Comparison of ENCODE assay signal across 8 mouse cellular contexts in the genomic region with DNA sequence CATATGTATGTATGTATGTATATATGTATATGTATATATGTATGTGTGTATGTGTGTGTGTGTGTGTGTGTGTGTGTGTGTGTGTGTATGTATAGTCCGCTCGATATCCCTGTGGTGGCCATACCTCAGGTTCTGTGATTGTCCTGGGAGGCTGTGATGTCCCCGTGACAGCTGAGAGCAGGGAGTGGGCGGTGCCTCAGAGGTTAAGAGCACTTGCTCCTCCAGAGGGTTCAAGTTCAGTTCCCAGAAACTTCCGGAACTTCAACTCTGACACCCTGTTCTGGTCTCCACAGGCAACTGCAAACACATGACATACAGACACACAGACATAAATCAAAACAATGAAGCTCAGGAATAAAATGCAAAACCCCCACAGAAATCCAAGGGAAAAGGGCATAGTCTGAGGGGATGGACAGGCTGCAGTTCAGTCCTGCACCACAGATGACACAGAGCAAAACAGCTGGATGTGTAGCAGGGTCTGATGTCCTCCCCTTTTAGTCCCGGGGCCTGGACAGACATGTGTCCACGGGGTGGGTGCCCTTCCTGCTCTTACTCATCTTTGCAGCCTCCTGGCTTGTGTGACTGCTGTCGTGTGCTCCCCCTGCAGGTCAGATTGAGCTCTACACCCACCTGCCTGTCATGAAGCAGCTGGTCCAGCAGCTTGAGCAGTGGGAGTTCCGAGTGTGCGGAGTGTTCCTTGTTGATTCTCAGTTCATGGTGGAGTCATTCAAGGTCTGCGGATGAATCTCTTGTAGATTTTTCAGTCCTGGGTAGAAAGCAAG. TPM values are rescaled to one million over a fixed set of nuclear protein-coding genes. Genes with fewer than 3 reads are reported as not detected.
DNase-seq lines count a peak whose midpoint lies in the region; ATAC-seq and TF ChIP-seq lines count a peak whose summit lies in the region.

No protein-coding gene starts in this region.

- DNase-seq in heart, postnatal 36 days, result peak; percentile 71 to 73
- peak; percentile 83 to 93 for DNase-seq in layer of hippocampus, adult 18-20 months (ENCODE audit: low spot score in 2 of 2)
- peak; percentile 64 for DNase-seq in lung, adult 2 months
- DNase-seq in thymus, adult 18-20 months, result peak; percentile 52 to 54

- 44% methylated on average over 11 of the region's 11 CpGs for WGBS in lung, adult 2 months
- 56% methylated on average over 11 of the region's 11 CpGs for WGBS in neural tube, embryonic 15.5 days

- intact Hi-C loops in heart, postnatal 36 days (cut with DNase I), result no loop called here

- no peaks in the 10 kb centered on the region for H3K9me3 ChIP-seq in E14TG2a.4 (ENCODE audit: low read length)
- no peaks in the 10 kb centered on the region for H3K9me3 ChIP-seq in neural tube, embryonic 15.5 days (replicated peaks)

- ATAC-seq in erythroblast, adult 5-6 weeks (replicated peaks; ENCODE audit: low FRiP score, poor library complexity, severe bottlenecking), result peak; percentile 94
- peak; percentile 55; the same call in 1 of the 2 replicates for ATAC-seq in neural tube, embryonic 15.5 days (ENCODE audit: low FRiP score)

- no peak overlapping the region for H3K4me3 ChIP-seq in E14TG2a.4 (replicated peaks; ENCODE audit: low read length)
- no peak overlapping the region for H3K4me3 ChIP-seq in bone marrow macrophage, adult 2 months (ENCODE audit: insufficient read depth, low read length)
- no peak overlapping the region for H3K4me3 ChIP-seq in lung, adult 2 months (replicated peaks; ENCODE audit: extremely low read depth, low read depth, low read length)
- no peak overlapping the region for H3K4me3 ChIP-seq in neural tube, embryonic 15.5 days (replicated peaks)

- no peaks in the 10 kb centered on the region for H3K27me3 ChIP-seq in E14TG2a.4 (ENCODE audit: insufficient read depth, low read length)
- H3K27me3 ChIP-seq in neural tube, embryonic 15.5 days (replicated peaks), result no peaks in the 10 kb centered on the region

- no peak overlapping the region for H3K4me2 ChIP-seq in neural tube, embryonic 15.5 days

- H3K9ac ChIP-seq in neural tube, embryonic 15.5 days (replicated peaks), result no peak overlapping the region

- H3K4me1 ChIP-seq in E14TG2a.4 (replicated peaks; ENCODE audit: low read depth, low read length), result peaks cover 49% of the 10 kb centered on the region
- H3K4me1 ChIP-seq in bone marrow macrophage, adult 2 months (ENCODE audit: control insufficient read depth, insufficient read depth, low read length), result no peaks in the 10 kb centered on the region
- H3K4me1 ChIP-seq in lung, adult 2 months (ENCODE audit: control insufficient read depth, insufficient read depth, low read length), result no peaks in the 10 kb centered on the region
- H3K4me1 ChIP-seq in neural tube, embryonic 15.5 days, result no peaks in the 10 kb centered on the region; the same call in 1 of the 2 replicates

- peak; percentile 89 for TF ChIP-seq CTCF in E14TG2a.4 (conservative IDR thresholded peaks at IDR 0.05; ENCODE audit: low read length)
- TF ChIP-seq CTCF in bone marrow macrophage, adult 2 months (IDR thresholded peaks at IDR 0.05; ENCODE audit: low read depth, low read length), result peak; percentile 56
- TF ChIP-seq CTCF in lung, adult 2 months (IDR thresholded peaks at IDR 0.05; ENCODE audit: insufficient read depth, low read length), result peak; percentile 96

- peaks cover 73% of the 10 kb centered on the region for H3K36me3 ChIP-seq in E14TG2a.4 (ENCODE audit: insufficient read depth, low read length)
- peaks cover 41% of the 10 kb centered on the region for H3K36me3 ChIP-seq in neural tube, embryonic 15.5 days

- no peak for TF ChIP-seq POLR2A in bone marrow macrophage, adult 2 months (IDR thresholded peaks at IDR 0.05; ENCODE audit: borderline replicate concordance, low read depth, low read length)
- TF ChIP-seq POLR2A in lung, adult 2 months (IDR thresholded peaks at IDR 0.05; ENCODE audit: borderline replicate concordance, extremely low read depth, low read depth, low read length), result no peak

- H3K27ac ChIP-seq in bone marrow macrophage, adult 2 months (ENCODE audit: insufficient read depth, low read depth, low read length), result no peak overlapping the region
- H3K27ac ChIP-seq in neural tube, embryonic 15.5 days (replicated peaks), result no peak overlapping the region

RNA-seq across cellular contexts. Expression of gene Fam216a, which starts 7.4 kb away (rescaled TPM):
- polyA plus RNA-seq in bone marrow macrophage, adult 2 months (2012; ENCODE audit: insufficient read depth, insufficient read length, missing spikeins), result 8.3 and 11.5 TPM in 2 replicates
- total RNA-seq in erythroblast, adult 5-6 weeks (2015; ENCODE audit: low replicate concordance), result 6.5 and 9.0 TPM in 2 replicates
- 5.9 and 6.4 TPM in 2 replicates for total RNA-seq in erythroblast, adult 5-6 weeks (2017; ENCODE audit: low replicate concordance)
- 10 to 100 TPM; 11.7 to 14.7 TPM for total RNA-seq in heart, postnatal 36 days (2021)
- 10 to 100 TPM; 74.6 to 84.3 TPM for total RNA-seq in layer of hippocampus, adult 18-20 months (2021)
- polyA plus RNA-seq in lung, adult 2 months (2012; rRNA removed), result 18.9 and 22.5 TPM in 2 replicates
- 133 and 152 TPM in 2 replicates for polyA plus RNA-seq in neural tube, embryonic 15.5 days (2015; fragmentation: Nextera tagmentation; extraction: Ambion mirVana)

RNA-seq across cellular contexts. Expression of gene Gpn3, which starts 7.9 kb away (rescaled TPM):
- 16.9 and 19.7 TPM in 2 replicates for polyA plus RNA-seq in bone marrow macrophage, adult 2 months (2012; ENCODE audit: insufficient read depth, insufficient read length, missing spikeins)
- 21.1 and 35.9 TPM in 2 replicates for total RNA-seq in erythroblast, adult 5-6 weeks (2015; ENCODE audit: low replicate concordance)
- 25.0 and 53.7 TPM in 2 replicates for total RNA-seq in erythroblast, adult 5-6 weeks (2017; ENCODE audit: low replicate concordance)
- 10 to 100 TPM; 26.6 to 30.6 TPM for total RNA-seq in heart, postnatal 36 days (2021)
- total RNA-seq in layer of hippocampus, adult 18-20 months (2021), result 10 to 100 TPM; 26.1 to 30.9 TPM
- polyA plus RNA-seq in lung, adult 2 months (2012; rRNA removed), result 42.4 and 57.6 TPM in 2 replicates
- 45.7 and 51.5 TPM in 2 replicates for polyA plus RNA-seq in neural tube, embryonic 15.5 days (2015; fragmentation: Nextera tagmentation; extraction: Ambion mirVana)

RNA-seq across cellular contexts. Expression of gene Arpc3, which starts 12.1 kb away (rescaled TPM):
- polyA plus RNA-seq in bone marrow macrophage, adult 2 months (2012; ENCODE audit: insufficient read depth, insufficient read length, missing spikeins), result 741 and 780 TPM in 2 replicates
- 98.4 and 108 TPM in 2 replicates for total RNA-seq in erythroblast, adult 5-6 weeks (2015; ENCODE audit: low replicate concordance)
- total RNA-seq in erythroblast, adult 5-6 weeks (2017; ENCODE audit: low replicate concordance), result 220 and 303 TPM in 2 replicates
- total RNA-seq in heart, postnatal 36 days (2021), result 100 to 1,000 TPM in 1 of 2 experiments, 10 to 100 TPM in 1; 99.6 to 103 TPM
- 100 to 1,000 TPM; 255 to 271 TPM for total RNA-seq in layer of hippocampus, adult 18-20 months (2021)
- polyA plus RNA-seq in lung, adult 2 months (2012; rRNA removed), result 114 and 144 TPM in 2 replicates
- 163 and 167 TPM in 2 replicates for polyA plus RNA-seq in neural tube, embryonic 15.5 days (2015; fragmentation: Nextera tagmentation; extraction: Ambion mirVana)

RNA-seq across cellular contexts. Expression of gene Vps29, which starts 25.4 kb away (rescaled TPM):
- polyA plus RNA-seq in bone marrow macrophage, adult 2 months (2012; ENCODE audit: insufficient read depth, insufficient read length, missing spikeins), result 123 and 134 TPM in 2 replicates
- total RNA-seq in erythroblast, adult 5-6 weeks (2015; ENCODE audit: low replicate concordance), result 43.9 and 44.2 TPM in 2 replicates
- total RNA-seq in erythroblast, adult 5-6 weeks (2017; ENCODE audit: low replicate concordance), result 19.8 and 23.4 TPM in 2 replicates
- 10 to 100 TPM; 94.4 to 97.5 TPM for total RNA-seq in heart, postnatal 36 days (2021)
- total RNA-seq in layer of hippocampus, adult 18-20 months (2021), result 100 to 1,000 TPM; 163 to 183 TPM
- polyA plus RNA-seq in lung, adult 2 months (2012; rRNA removed), result 29.8 and 58.1 TPM in 2 replicates
- polyA plus RNA-seq in neural tube, embryonic 15.5 days (2015; fragmentation: Nextera tagmentation; extraction: Ambion mirVana), result 309 and 343 TPM in 2 replicates

RNA-seq across cellular contexts. Expression of gene Rad9b, which starts 25.5 kb away (rescaled TPM):
- polyA plus RNA-seq in bone marrow macrophage, adult 2 months (2012; ENCODE audit: insufficient read depth, insufficient read length, missing spikeins), result 1.9 and 2.6 TPM in 2 replicates
- total RNA-seq in erythroblast, adult 5-6 weeks (2015; ENCODE audit: low replicate concordance), result 1.5 TPM in 1 of 2 replicates, not detected in the other
- total RNA-seq in erythroblast, adult 5-6 weeks (2017; ENCODE audit: low replicate concordance), result 0.56 TPM in 1 of 2 replicates, not detected in the other
- total RNA-seq in heart, postnatal 36 days (2021), result under 1 TPM; 0.57 to 0.94 TPM
- total RNA-seq in layer of hippocampus, adult 18-20 months (2021), result 1 to 10 TPM; 3.7 to 3.9 TPM
- 2.6 and 2.9 TPM in 2 replicates for polyA plus RNA-seq in lung, adult 2 months (2012; rRNA removed)
- polyA plus RNA-seq in neural tube, embryonic 15.5 days (2015; fragmentation: Nextera tagmentation; extraction: Ambion mirVana), result 19.1 and 22.1 TPM in 2 replicates

Comparison
In these comparisons a context has a peak if more than half of its experiments do, and no peak if none do; other contexts are left out.
1. RNA of gene Fam216a, which starts 7.4 kb away (total RNA-seq): 74.6 to 84.3 TPM in layer of hippocampus, adult 18-20 months; 11.7 to 14.7 TPM in heart, postnatal 36 days and 5.9 to 9.0 TPM in erythroblast, adult 5-6 weeks; every median in the first group is over 4 times any median in the second.
2. Peak in every context shown above with its lines, with median percentiles within 50 percentile points of each other: CTCF ChIP-seq and DNase-seq.